ENCODE assay signal across 9 mouse cellular contexts in genomic region chr17:27638921-27639332, GRCm38 (mm10). TPM values are rescaled to one million over a fixed set of nuclear protein-coding genes. Genes with fewer than 3 reads are reported as not detected.
DNase-seq lines count a peak whose midpoint lies in the region; ATAC-seq and TF ChIP-seq lines count a peak whose summit lies in the region.
"Had no signal": no experiment of that assay in that cellular context is flagged by ENCODE, and none has a peak within 500 bp of the region (broad histone marks: within the 10 kb centered on the region; RNA-seq: fewer than 3 reads in every experiment).

No protein-coding gene starts in this region.

- H3K4me1 ChIP-seq in small intestine, adult 2 months (ENCODE audit: control insufficient read depth, insufficient read depth, insufficient read length, low read length) = peaks cover 4% of the 10 kb centered on the region; the same call in 1 of the 2 replicates

- TF ChIP-seq CTCF in small intestine, adult 2 months (IDR thresholded peaks at IDR 0.05; ENCODE audit: extremely low read depth, insufficient read length, insufficient replicate concordance, low read depth, low read length) = peak; percentile 68; the same call in 1 of the 2 replicates

- no peaks in the 10 kb centered on the region for H3K36me3 ChIP-seq in small intestine, adult 2 months (ENCODE audit: control insufficient read depth, insufficient read depth, low read length)
- H3K36me3 ChIP-seq: liver, embryonic 15.5 days had no signal

- WGBS in small intestine, adult 2 months = 83% methylated on average over 20 of the region's 20 CpGs

- no peak overlapping the region for H3K27ac ChIP-seq in small intestine, adult 2 months (ENCODE audit: insufficient read depth, low read depth, low read length)
- H3K27ac ChIP-seq: liver, embryonic 15.5 days had no signal

- peak; percentile 58 for DNase-seq in CD4-positive, CD25-positive, alpha-beta regulatory T cell, adult 2 months (ENCODE audit: low read depth, low spot score)
- DNase-seq in lung, postnatal 14 days = peak; percentile 20
- DNase-seq in lung, adult 18-20 months = no peak
- DNase-seq in frontal cortex, postnatal 25 days (ENCODE audit: low spot score in 2 of 2) = peak; percentile 54 to 64
- DNase-seq in gastrocnemius, postnatal 25 days = no peak
- no peak for DNase-seq in kidney, postnatal 14 days

- H3K4me3 ChIP-seq in small intestine, adult 2 months (ENCODE audit: low read depth, low read length) = no peak overlapping the region
- H3K4me3 ChIP-seq: liver, embryonic 15.5 days had no signal

- H3K27me3 ChIP-seq in small intestine, adult 2 months (ENCODE audit: control insufficient read depth, insufficient read depth, low read length) = no peaks in the 10 kb centered on the region
- H3K27me3 ChIP-seq: liver, embryonic 15.5 days had no signal

- no peak for ATAC-seq in CD4-positive, CD25-positive, alpha-beta regulatory T cell, adult 4 months

- no peak for TF ChIP-seq POLR2A in small intestine, adult 2 months (IDR thresholded peaks at IDR 0.05; ENCODE audit: low read depth, low read length)

RNA-seq across cellular contexts. Expression of gene Rps10, which starts 2.5 kb away (rescaled TPM):
- polyA plus RNA-seq in CD4-positive, CD25-positive, alpha-beta regulatory T cell, adult 4 months (2017; shearing (Covaris generic)) = 1,000 to 10,000 TPM; 1,603 to 1,674 TPM
- 1,015 and 1,308 TPM in 2 replicates for polyA plus RNA-seq in small intestine, adult 2 months (2012; rRNA removed)
- total RNA-seq in gastrocnemius, postnatal 25 days (2021) = 100 to 1,000 TPM; 325 to 356 TPM

RNA-seq across cellular contexts. Expression of gene RPS10-NUDT3, which starts 3.9 kb away (rescaled TPM):
- not detected for polyA plus RNA-seq in CD4-positive, CD25-positive, alpha-beta regulatory T cell, adult 4 months (2017; shearing (Covaris generic))
- polyA plus RNA-seq in small intestine, adult 2 months (2012; rRNA removed) = not detected in 2 replicates
- total RNA-seq in gastrocnemius, postnatal 25 days (2021) = not detected
- polyA plus RNA-seq: liver, embryonic 15.5 days had no signal

RNA-seq across cellular contexts. Expression of gene Nudt3, which starts 15.6 kb away (rescaled TPM):
- polyA plus RNA-seq in CD4-positive, CD25-positive, alpha-beta regulatory T cell, adult 4 months (2017; shearing (Covaris generic)) = 10 to 100 TPM; 14.5 to 27.5 TPM
- 26.8 and 58.9 TPM in 2 replicates for polyA plus RNA-seq in small intestine, adult 2 months (2012; rRNA removed)
- 100 to 1,000 TPM; 201 to 245 TPM for total RNA-seq in gastrocnemius, postnatal 25 days (2021)

RNA-seq across cellular contexts. Expression of gene Pacsin1, which starts 16.4 kb away (rescaled TPM):
- polyA plus RNA-seq in CD4-positive, CD25-positive, alpha-beta regulatory T cell, adult 4 months (2017; shearing (Covaris generic)) = 10 to 100 TPM; 36.5 to 37.2 TPM
- 1.2 and 2.2 TPM in 2 replicates for polyA plus RNA-seq in small intestine, adult 2 months (2012; rRNA removed)
- under 1 TPM; 0.20 to 0.21 TPM for total RNA-seq in gastrocnemius, postnatal 25 days (2021)

Comparison
In these comparisons a context has a peak if more than half of its experiments do, and no peak if none do; other contexts are left out.
1. DNase-seq: peak in CD4-positive, CD25-positive, alpha-beta regulatory T cell, adult 2 months (single experiment), lung, postnatal 14 days (single experiment) and frontal cortex, postnatal 25 days (2 of 2); none in lung, adult 18-20 months (0 of 2), gastrocnemius, postnatal 25 days (single experiment) and kidney, postnatal 14 days (single experiment).